Mouse (Mus musculus): ENCODE measurements around the gene Cstf3. TPM values are rescaled to one million over a fixed set of nuclear protein-coding genes. Genes with fewer than 3 reads are reported as not detected.

Gene Cstf3
- polyA plus RNA-seq, 1 experiment from 2014 or later = 88.2 TPM

- Histone ChIP-seq H3K9ac (no peak overlapping the region), H3K27me3 (no peaks in the 10 kb centered on the region), H3K36me3 (peaks cover 7% of the 10 kb centered on the region), H3K9me3 (no peaks in the 10 kb centered on the region), H3K4me2 (no peak overlapping the region), H3K27ac (no peak overlapping the region), H3K4me1 (no peaks in the 10 kb centered on the region), H3K4me3 (no peak overlapping the region)
- no peak for ATAC-seq (ENCODE audit: insufficient number of reproducible peaks, insufficient read depth, low FRiP score, low TSS enrichment, low read depth)
- 88% methylated on average over 1 of the region's 1 CpGs for WGBS
These were observed 15.2 kb downstream of the Cstf3 start for GRCm38 (mm10) chr2:104605560-104605959.

- Histone ChIP-seq H3K27ac (no peak overlapping the region), H3K9ac (no peak overlapping the region), H3K4me1 (no peaks in the 10 kb centered on the region), H3K4me3 (no peak overlapping the region), H3K27me3 (no peaks in the 10 kb centered on the region), H3K4me2 (no peak overlapping the region), H3K36me3 (peaks cover 14% of the 10 kb centered on the region), H3K9me3 (0 out of 2 replicates have a peak, but pooled peaks cover 3% of the 10 kb centered on the region)
- ATAC-seq (ENCODE audit: insufficient number of reproducible peaks, insufficient read depth, low FRiP score, low TSS enrichment, low read depth) = no peak
- WGBS = 88% methylated on average over 3 of the region's 3 CpGs
These were observed 24.5 kb downstream of the Cstf3 start for GRCm38 (mm10) chr2:104614786-104615185.

GRCm38 (mm10) chr2:104615985-104616711, 25.8 kb downstream of the Cstf3 start:
- H3K27ac ChIP-seq = no peak overlapping the region
- ATAC-seq (ENCODE audit: insufficient number of reproducible peaks, insufficient read depth, low FRiP score, low TSS enrichment, low read depth) = no peak
- no peak overlapping the region for H3K9ac ChIP-seq
- H3K4me1 ChIP-seq = no peaks in the 10 kb centered on the region
- 0 out of 2 replicates have a peak, but pooled peaks cover 3% of the 10 kb centered on the region for H3K9me3 ChIP-seq
- peaks cover 14% of the 10 kb centered on the region; the same call in 1 of the 2 replicates for H3K36me3 ChIP-seq
- H3K4me2 ChIP-seq = no peak overlapping the region
- no peak overlapping the region for H3K4me3 ChIP-seq
- no peaks in the 10 kb centered on the region for H3K27me3 ChIP-seq
- WGBS = 91% methylated on average over 4 of the region's 4 CpGs

DNA sequence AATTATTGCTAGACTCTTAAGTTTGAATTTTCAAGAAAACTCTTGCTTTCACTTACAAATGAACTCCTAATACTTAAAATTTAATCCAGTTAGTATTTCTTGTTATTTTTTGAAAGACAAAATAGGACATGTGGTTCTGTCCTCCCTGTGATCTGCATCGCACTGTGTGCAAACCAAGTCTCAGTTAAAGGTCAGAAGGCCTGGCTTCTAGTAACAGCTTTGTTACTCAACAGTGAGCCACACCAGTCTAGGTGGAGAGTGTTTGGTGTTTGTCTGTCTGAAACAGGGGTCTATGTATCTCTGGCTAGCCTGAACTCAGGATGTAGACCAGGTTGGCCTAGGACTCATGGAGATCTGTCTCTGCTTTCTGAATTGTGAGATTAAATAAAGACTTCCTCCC, 68.3 kb downstream of the Cstf3 start:
- 84% methylated on average over 1 of the region's 1 CpGs for WGBS

GRCm38 (mm10) chr2:104663372-104664100, 73.2 kb downstream of the Cstf3 start:
- Histone ChIP-seq H3K27ac (no peak overlapping the region), H3K27me3 (no peaks in the 10 kb centered on the region), H3K4me1 (no peaks in the 10 kb centered on the region), H3K4me2 (no peak overlapping the region), H3K9ac (no peak overlapping the region), H3K4me3 (no peak overlapping the region), H3K36me3 (peaks cover 63% of the 10 kb centered on the region), H3K9me3 (no peaks in the 10 kb centered on the region)
- WGBS = 90% methylated on average over 8 of the region's 8 CpGs
- ATAC-seq (ENCODE audit: insufficient number of reproducible peaks, insufficient read depth, low FRiP score, low TSS enrichment, low read depth) = no peak

More for the DNA sequence above, 68.3 kb downstream of the Cstf3 start:
- Histone ChIP-seq H3K36me3 (peaks cover 75% of the 10 kb centered on the region), H3K9me3 (no peaks in the 10 kb centered on the region), H3K27me3 (no peaks in the 10 kb centered on the region), H3K9ac (no peak overlapping the region), H3K27ac (no peak overlapping the region), H3K4me2 (no peak overlapping the region), H3K4me1 (no peaks in the 10 kb centered on the region), H3K4me3 (no peak overlapping the region)
- ATAC-seq (ENCODE audit: insufficient number of reproducible peaks, insufficient read depth, low FRiP score, low TSS enrichment, low read depth) = no peak

DNA sequence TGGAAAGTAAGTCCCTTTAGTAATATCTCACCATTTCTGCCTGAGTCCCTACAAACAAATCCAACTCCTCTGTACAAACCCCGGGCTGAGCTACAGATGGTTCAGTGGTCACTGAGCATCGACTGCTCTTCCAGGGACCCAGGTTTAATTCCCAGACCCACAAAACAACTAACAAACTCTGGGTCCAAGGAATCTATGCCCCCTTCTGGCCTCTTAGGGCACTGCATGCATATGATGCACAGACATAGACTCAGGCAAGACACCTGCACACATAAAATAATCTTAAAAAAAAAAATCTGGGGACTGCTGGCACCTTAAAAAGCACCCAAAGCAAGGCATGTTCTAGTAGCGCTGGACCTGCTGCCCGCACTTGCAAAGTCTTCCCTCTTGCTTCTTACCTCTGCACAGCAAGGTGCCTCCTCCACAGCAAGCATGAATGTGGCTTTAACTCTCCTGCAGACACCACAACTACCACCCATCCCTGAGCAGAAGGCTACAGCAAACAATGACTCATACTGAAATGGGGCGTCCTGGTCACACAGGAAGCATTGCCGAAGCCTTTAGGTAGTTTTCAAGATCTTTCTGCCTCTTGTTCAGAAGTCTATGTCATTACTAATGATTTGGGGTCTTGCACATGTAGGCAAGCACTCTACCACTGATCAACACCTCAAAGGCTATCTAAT, 78.9 kb downstream of the Cstf3 start:
- Histone ChIP-seq H3K27me3 (no peaks in the 10 kb centered on the region), H3K4me2 (no peak overlapping the region), H3K4me1 (no peaks in the 10 kb centered on the region), H3K36me3 (peaks cover 32% of the 10 kb centered on the region), H3K9me3 (no peaks in the 10 kb centered on the region), H3K27ac (no peak overlapping the region), H3K9ac (no peak overlapping the region), H3K4me3 (no peak overlapping the region)
- 86% methylated on average over 6 of the region's 6 CpGs for WGBS
- ATAC-seq (ENCODE audit: insufficient number of reproducible peaks, insufficient read depth, low FRiP score, low TSS enrichment, low read depth) = no peak

GRCm38 (mm10) chr2:104671724-104672123, 81.4 kb downstream of the Cstf3 start:
- Histone ChIP-seq H3K9ac (no peak overlapping the region), H3K27ac (no peak overlapping the region), H3K4me3 (no peak overlapping the region), H3K27me3 (no peaks in the 10 kb centered on the region), H3K36me3 (0 out of 2 replicates have a peak, but pooled peaks cover 12% of the 10 kb centered on the region), H3K4me2 (no peak overlapping the region), H3K4me1 (no peaks in the 10 kb centered on the region), H3K9me3 (no peaks in the 10 kb centered on the region)
- ATAC-seq (ENCODE audit: insufficient number of reproducible peaks, insufficient read depth, low FRiP score, low TSS enrichment, low read depth) = no peak

DNA sequence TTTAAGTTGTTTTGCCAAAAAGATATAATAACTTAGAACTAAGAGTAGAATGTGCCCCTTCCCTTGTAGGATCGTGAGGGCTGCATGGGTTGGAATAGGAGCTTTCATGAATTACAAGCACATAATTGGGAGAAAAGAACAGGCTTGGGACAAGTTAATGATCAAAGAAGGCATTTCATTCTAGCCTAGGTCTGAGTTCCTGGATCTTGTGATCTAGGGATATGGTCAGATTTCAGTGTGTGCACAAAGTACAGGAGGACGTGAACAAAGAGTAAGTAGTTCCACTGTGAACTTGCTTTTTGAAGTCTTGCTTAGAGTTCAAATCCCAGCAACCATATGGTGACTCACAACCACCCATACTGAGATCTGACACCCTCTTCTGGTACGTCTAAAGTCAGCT, 87.0 kb downstream of the Cstf3 start:
- H3K27me3 ChIP-seq = no peaks in the 10 kb centered on the region
- no peak overlapping the region for H3K27ac ChIP-seq
- no peaks in the 10 kb centered on the region for H3K4me1 ChIP-seq
- H3K36me3 ChIP-seq = peaks cover 20% of the 10 kb centered on the region
- no peak overlapping the region for H3K4me2 ChIP-seq
- 57% methylated on average over 3 of the region's 3 CpGs for WGBS
- no peak for ATAC-seq (ENCODE audit: insufficient number of reproducible peaks, insufficient read depth, low FRiP score, low TSS enrichment, low read depth)
- H3K9me3 ChIP-seq = no peaks in the 10 kb centered on the region
- H3K4me3 ChIP-seq = no peak overlapping the region
- no peak overlapping the region for H3K9ac ChIP-seq

GRCm38 (mm10) chr2:104684771-104685170, 94.4 kb downstream of the Cstf3 start:
- Histone ChIP-seq H3K9ac (no peak overlapping the region), H3K4me2 (no peak overlapping the region), H3K27me3 (no peaks in the 10 kb centered on the region), H3K4me1 (no peaks in the 10 kb centered on the region), H3K9me3 (no peaks in the 10 kb centered on the region), H3K4me3 (no peak overlapping the region), H3K27ac (no peak overlapping the region), H3K36me3 (peaks cover 39% of the 10 kb centered on the region)
- whole genome bisulfite sequencing = 90% methylated on average over 4 of the region's 4 CpGs
- no peak for ATAC-seq (ENCODE audit: insufficient number of reproducible peaks, insufficient read depth, low FRiP score, low TSS enrichment, low read depth)

DNA sequence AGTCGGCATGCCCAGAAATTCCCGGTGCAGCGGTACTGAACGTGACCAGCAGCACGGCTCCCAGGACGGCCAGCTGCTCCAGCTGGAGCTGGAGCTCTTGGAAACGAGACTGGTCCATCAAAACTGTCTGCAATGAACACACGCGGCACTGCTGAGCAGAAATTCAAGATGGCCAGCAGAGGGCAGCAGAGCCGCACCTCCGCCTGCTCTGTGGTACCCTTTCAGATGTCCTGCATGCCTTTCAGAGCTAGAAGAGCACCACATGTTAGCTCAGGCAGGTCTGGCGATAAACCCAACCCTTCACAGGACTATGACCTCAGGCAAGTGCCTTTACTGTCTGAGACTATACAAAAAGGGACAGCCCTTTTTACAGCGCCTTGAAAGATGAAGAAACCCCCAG, 95.1 kb downstream of the Cstf3 start:
- Histone ChIP-seq H3K27ac (no peak overlapping the region), H3K4me1 (no peaks in the 10 kb centered on the region), H3K36me3 (peaks cover 37% of the 10 kb centered on the region), H3K4me2 (no peak overlapping the region), H3K9ac (no peak overlapping the region), H3K9me3 (no peaks in the 10 kb centered on the region), H3K27me3 (no peaks in the 10 kb centered on the region), H3K4me3 (no peak overlapping the region)
- no peak; the same call in 1 of the 2 replicates for ATAC-seq (ENCODE audit: insufficient number of reproducible peaks, insufficient read depth, low FRiP score, low TSS enrichment, low read depth)
- 10% methylated on average over 13 of the region's 13 CpGs for WGBS

DNA sequence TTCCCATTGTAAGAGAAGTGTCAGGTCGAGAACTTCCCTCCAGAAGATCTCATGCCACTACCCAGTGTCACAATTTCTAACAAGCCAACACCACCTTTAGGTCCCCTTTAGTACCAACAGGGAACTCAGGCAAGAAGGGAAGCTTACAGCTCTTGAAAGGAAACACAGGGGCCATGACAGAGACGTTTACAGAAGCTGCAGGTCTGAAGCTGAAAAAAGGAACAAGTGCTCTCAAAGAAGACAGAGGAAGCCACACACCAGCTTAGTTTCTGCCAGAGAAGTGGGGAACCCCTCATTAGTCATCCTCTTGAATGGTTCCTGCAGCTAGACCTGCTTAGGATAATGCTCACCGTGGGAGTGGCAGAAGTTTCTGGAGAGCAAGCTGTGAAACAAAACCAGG, 96.9 kb downstream of the Cstf3 start:
- H3K4me3 ChIP-seq = no peak overlapping the region
- ATAC-seq (ENCODE audit: insufficient number of reproducible peaks, insufficient read depth, low FRiP score, low TSS enrichment, low read depth) = no peak
- H3K4me2 ChIP-seq = no peak overlapping the region
- H3K27ac ChIP-seq = no peak overlapping the region
- no peaks in the 10 kb centered on the region for H3K9me3 ChIP-seq
- 70% methylated on average over 3 of the region's 3 CpGs for WGBS
- H3K27me3 ChIP-seq = no peaks in the 10 kb centered on the region
- no peak overlapping the region for H3K9ac ChIP-seq
- H3K4me1 ChIP-seq = no peaks in the 10 kb centered on the region
- H3K36me3 ChIP-seq = peaks cover 19% of the 10 kb centered on the region

Data from embryonic facial prominence, embryonic 13.5 days (tissue).